Mouse (Mus musculus): ENCODE measurements around the gene Car6. TPM values are rescaled to one million over a fixed set of nuclear protein-coding genes. Genes with fewer than 3 reads are reported as not detected.

Gene Car6
- polyA plus RNA-seq, 1 experiment from 2014 or later, result 0.23 TPM

GRCm38 (mm10) chr4:150226818-150227688, 25.9 kb upstream of the Car6 start:
- no peak overlapping the region for H3K4me2 ChIP-seq (replicated peaks)
- ATAC-seq (ENCODE audit: insufficient number of reproducible peaks, insufficient read depth, low FRiP score, low TSS enrichment), result no peak
- H3K27ac ChIP-seq, result no peak overlapping the region
- WGBS, result 51% methylated on average over 7 of the region's 7 CpGs
- H3K4me1 ChIP-seq, result peaks cover 29% of the 10 kb centered on the region
- no peaks in the 10 kb centered on the region for H3K9me3 ChIP-seq
- no peak overlapping the region for H3K4me3 ChIP-seq
- no peak overlapping the region for H3K9ac ChIP-seq
- H3K27me3 ChIP-seq, result no peaks in the 10 kb centered on the region
- no peaks in the 10 kb centered on the region for H3K36me3 ChIP-seq

DNA sequence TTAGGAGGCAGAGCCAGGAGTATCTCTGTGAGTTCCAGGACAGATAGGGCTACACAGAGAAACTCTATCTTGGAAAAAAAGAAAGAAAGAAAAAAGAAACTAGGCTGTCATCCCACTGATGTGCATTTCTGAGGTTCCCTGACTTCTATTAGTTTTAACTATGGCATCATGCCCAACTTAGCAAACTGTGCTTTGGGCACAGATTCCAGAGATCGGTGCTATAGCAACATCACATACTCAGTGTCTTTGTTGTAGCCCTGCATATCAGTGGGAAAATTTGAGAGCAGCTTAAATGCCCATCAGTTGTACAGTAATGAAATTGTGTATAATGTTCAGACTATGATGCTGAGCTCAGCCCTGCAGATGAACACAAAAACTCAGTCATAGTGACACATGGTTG, 24.6 kb upstream of the Car6 start:
- no peaks in the 10 kb centered on the region for H3K36me3 ChIP-seq
- no peak overlapping the region for H3K27ac ChIP-seq
- no peaks in the 10 kb centered on the region for H3K27me3 ChIP-seq
- H3K4me1 ChIP-seq, result peaks cover 24% of the 10 kb centered on the region
- H3K4me3 ChIP-seq, result no peak overlapping the region
- H3K4me2 ChIP-seq (replicated peaks), result no peak overlapping the region
- H3K9ac ChIP-seq, result no peak overlapping the region
- ATAC-seq (ENCODE audit: insufficient number of reproducible peaks, insufficient read depth, low FRiP score, low TSS enrichment), result no peak
- WGBS, result 96% methylated on average over 1 of the region's 1 CpGs
- H3K9me3 ChIP-seq, result no peaks in the 10 kb centered on the region

DNA sequence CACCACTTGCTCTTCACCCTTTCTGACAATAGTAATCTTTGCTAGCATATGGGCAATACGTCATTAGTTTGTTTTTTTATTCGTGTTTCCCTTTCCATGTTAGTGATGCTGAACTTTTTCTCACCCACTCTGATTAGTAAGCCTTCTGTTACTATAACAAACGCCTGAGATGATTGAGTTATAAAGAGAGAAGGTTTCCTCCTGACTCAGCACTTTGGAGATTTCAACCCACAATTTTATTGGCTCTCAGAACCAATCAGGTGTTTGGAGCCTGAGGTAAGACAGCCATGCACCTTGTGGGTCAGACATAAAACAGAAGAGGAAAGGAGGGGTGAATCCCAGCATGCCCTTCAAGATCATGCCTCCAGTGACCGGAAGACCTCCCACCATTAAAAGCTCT, 22.7 kb upstream of the Car6 start:
- no peak for ATAC-seq (ENCODE audit: insufficient number of reproducible peaks, insufficient read depth, low FRiP score, low TSS enrichment)
- Histone ChIP-seq H3K27me3 (no peaks in the 10 kb centered on the region), H3K36me3 (no peaks in the 10 kb centered on the region), H3K9me3 (no peaks in the 10 kb centered on the region), H3K9ac (no peak overlapping the region), H3K4me1 (peaks cover 14% of the 10 kb centered on the region), H3K27ac (no peak overlapping the region), H3K4me3 (no peak overlapping the region), H3K4me2 (replicated peaks) (no peak overlapping the region)
- 87% methylated on average over 4 of the region's 4 CpGs for WGBS

GRCm38 (mm10) chr4:150221017-150221640, 20.0 kb upstream of the Car6 start:
- ATAC-seq (ENCODE audit: insufficient number of reproducible peaks, insufficient read depth, low FRiP score, low TSS enrichment), result no peak
- Histone ChIP-seq H3K9ac (0 out of 2 replicates have a peak overlapping the region, but pooled peaks have one; percentile 11), H3K9me3 (no peaks in the 10 kb centered on the region), H3K4me3 (no peak overlapping the region), H3K27me3 (no peaks in the 10 kb centered on the region), H3K4me1 (peaks cover 10% of the 10 kb centered on the region), H3K36me3 (no peaks in the 10 kb centered on the region), H3K27ac (no peak overlapping the region), H3K4me2 (replicated peaks) (peak overlapping the region; percentile 44)
- 41% methylated on average over 10 of the region's 10 CpGs for WGBS

GRCm38 (mm10) chr4:150220584-150220983, 19.5 kb upstream of the Car6 start:
- no peaks in the 10 kb centered on the region for H3K36me3 ChIP-seq
- H3K9ac ChIP-seq, result 0 out of 2 replicates have a peak overlapping the region, but pooled peaks have one; percentile 11
- no peak overlapping the region for H3K4me3 ChIP-seq
- peaks cover 10% of the 10 kb centered on the region for H3K4me1 ChIP-seq
- no peaks in the 10 kb centered on the region for H3K9me3 ChIP-seq
- no peak overlapping the region for H3K27ac ChIP-seq
- 15% methylated on average over 11 of the region's 11 CpGs for WGBS
- no peak for ATAC-seq (ENCODE audit: insufficient number of reproducible peaks, insufficient read depth, low FRiP score, low TSS enrichment)
- H3K4me2 ChIP-seq (replicated peaks), result peak overlapping the region; percentile 44
- no peaks in the 10 kb centered on the region for H3K27me3 ChIP-seq

DNA sequence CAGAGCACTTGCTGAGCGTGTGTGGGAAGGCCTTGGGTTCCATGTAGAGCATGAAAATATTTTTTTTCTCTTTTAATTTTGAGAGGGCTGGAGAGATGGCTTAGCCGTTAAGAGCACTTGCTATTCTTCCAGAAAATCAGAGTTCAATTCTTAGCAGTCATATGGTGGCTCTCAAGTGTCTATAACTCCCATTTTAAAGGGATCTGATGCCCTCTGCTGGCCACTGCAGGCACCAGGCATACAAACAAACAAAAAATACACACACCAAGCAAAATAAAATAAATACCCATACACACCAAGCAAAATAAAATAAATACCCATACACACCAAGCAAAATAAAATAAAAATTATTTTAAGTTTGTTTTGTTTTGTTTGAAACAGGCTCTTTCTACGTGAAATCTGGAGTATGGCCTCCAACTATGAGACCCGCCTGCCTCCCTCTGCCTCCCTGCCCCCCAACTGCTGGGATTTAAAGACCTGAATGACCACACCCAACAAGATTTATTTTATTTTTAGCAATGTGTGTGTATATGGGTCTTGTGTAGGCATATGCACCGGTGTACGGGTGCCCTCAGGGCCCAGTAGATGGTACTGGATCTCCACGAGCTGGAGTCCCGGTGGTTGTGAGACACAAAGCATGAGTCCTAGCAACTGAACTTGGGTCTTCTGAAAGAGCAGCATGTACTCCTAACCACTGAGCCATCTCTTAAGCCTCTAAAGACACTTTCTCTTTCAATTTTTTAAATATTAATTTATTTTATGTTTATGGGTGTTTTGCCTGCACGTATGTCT, 18.6 kb upstream of the Car6 start:
- ATAC-seq (ENCODE audit: insufficient number of reproducible peaks, insufficient read depth, low FRiP score, low TSS enrichment), result no peak

GRCm38 (mm10) chr4:150217935-150218334, 16.8 kb upstream of the Car6 start:
- H3K4me3 ChIP-seq, result no peak overlapping the region
- peaks cover 6% of the 10 kb centered on the region; the same call in 1 of the 2 replicates for H3K4me1 ChIP-seq
- no peak for ATAC-seq (ENCODE audit: insufficient number of reproducible peaks, insufficient read depth, low FRiP score, low TSS enrichment)
- no peaks in the 10 kb centered on the region for H3K36me3 ChIP-seq
- H3K27ac ChIP-seq, result no peak overlapping the region
- no peak overlapping the region for H3K9ac ChIP-seq
- no peak overlapping the region for H3K4me2 ChIP-seq (replicated peaks)
- no peaks in the 10 kb centered on the region for H3K9me3 ChIP-seq
- H3K27me3 ChIP-seq, result no peaks in the 10 kb centered on the region
- WGBS, result 89% methylated on average over 1 of the region's 1 CpGs

More for the DNA sequence above, 18.6 kb upstream of the Car6 start:
- H3K36me3 ChIP-seq, result no peaks in the 10 kb centered on the region
- H3K27ac ChIP-seq, result no peak overlapping the region
- H3K9me3 ChIP-seq, result no peaks in the 10 kb centered on the region
- no peaks in the 10 kb centered on the region for H3K27me3 ChIP-seq
- H3K9ac ChIP-seq, result no peak overlapping the region
- 68% methylated on average over 9 of the region's 9 CpGs for WGBS
- no peak overlapping the region for H3K4me2 ChIP-seq (replicated peaks)
- peaks cover 5% of the 10 kb centered on the region for H3K4me1 ChIP-seq
- no peak overlapping the region for H3K4me3 ChIP-seq

- WGBS, result 74% methylated on average over 5 of the region's 5 CpGs
- Histone ChIP-seq H3K4me3 (no peak overlapping the region), H3K9me3 (no peaks in the 10 kb centered on the region), H3K27me3 (no peaks in the 10 kb centered on the region), H3K4me2 (replicated peaks) (no peak overlapping the region), H3K9ac (no peak overlapping the region), H3K36me3 (no peaks in the 10 kb centered on the region), H3K27ac (0 out of 2 replicates have a peak overlapping the region, but pooled peaks have one; percentile 23), H3K4me1 (peaks cover 14% of the 10 kb centered on the region; the same call in 1 of the 2 replicates)
- no peak for ATAC-seq (ENCODE audit: insufficient number of reproducible peaks, insufficient read depth, low FRiP score, low TSS enrichment)
These were observed 16.0 kb upstream of the Car6 start for GRCm38 (mm10) chr4:150217042-150217554.

DNA sequence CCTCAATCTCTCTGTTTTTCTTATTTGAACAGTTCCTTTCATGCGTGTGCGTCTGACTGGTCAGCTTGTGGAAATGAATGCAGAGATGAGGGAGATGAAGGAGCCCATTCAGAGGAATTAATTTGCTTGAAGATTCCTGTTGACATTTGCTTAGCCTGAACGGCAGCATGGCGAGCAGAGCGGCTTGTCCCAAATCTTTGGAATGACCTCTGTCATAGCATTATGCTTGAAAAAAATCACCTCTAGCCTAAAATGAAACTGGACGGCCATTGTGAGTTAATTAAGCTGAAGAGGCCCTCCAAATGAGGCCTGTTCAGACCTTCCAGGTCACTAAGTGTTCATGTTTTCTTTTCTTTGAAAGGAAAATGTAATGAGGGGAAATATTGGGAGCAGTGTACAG, 15.3 kb upstream of the Car6 start:
- no peaks in the 10 kb centered on the region for H3K27me3 ChIP-seq
- ATAC-seq (ENCODE audit: insufficient number of reproducible peaks, insufficient read depth, low FRiP score, low TSS enrichment), result no peak
- no peaks in the 10 kb centered on the region for H3K36me3 ChIP-seq
- H3K27ac ChIP-seq, result no peak overlapping the region
- H3K9me3 ChIP-seq, result no peaks in the 10 kb centered on the region
- WGBS, result 63% methylated on average over 6 of the region's 6 CpGs
- no peak overlapping the region for H3K4me3 ChIP-seq
- peaks cover 15% of the 10 kb centered on the region; the same call in 1 of the 2 replicates for H3K4me1 ChIP-seq
- H3K9ac ChIP-seq, result no peak overlapping the region
- H3K4me2 ChIP-seq (replicated peaks), result no peak overlapping the region

DNA sequence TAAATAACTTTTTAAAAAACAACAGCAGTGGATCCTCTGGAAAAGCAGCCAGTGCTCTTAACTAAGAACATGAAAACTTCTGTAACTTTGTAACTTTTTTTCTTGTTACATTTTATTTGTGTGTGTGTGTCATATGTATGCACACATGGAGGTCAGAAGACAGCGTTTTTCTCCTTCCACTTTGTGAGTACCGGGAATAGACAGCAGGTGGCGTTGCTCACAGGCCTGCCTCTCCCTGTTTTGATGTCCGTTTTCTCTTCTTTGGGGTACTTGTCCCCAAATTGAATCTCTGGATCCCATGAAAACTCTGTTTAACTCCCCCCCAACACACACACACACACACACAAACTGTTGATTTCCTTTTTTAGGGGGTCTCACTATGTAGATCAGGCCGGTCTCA, 12.8 kb upstream of the Car6 start:
- Histone ChIP-seq H3K36me3 (no peaks in the 10 kb centered on the region), H3K9me3 (no peaks in the 10 kb centered on the region), H3K4me2 (replicated peaks) (no peak overlapping the region), H3K27me3 (no peaks in the 10 kb centered on the region), H3K4me1 (peaks cover 10% of the 10 kb centered on the region; the same call in 1 of the 2 replicates), H3K27ac (no peak overlapping the region), H3K4me3 (no peak overlapping the region), H3K9ac (no peak overlapping the region)
- no peak for ATAC-seq (ENCODE audit: insufficient number of reproducible peaks, insufficient read depth, low FRiP score, low TSS enrichment)
- WGBS, result 36% methylated on average over 5 of the region's 5 CpGs

- 1% methylated on average over 15 of the region's 15 CpGs for WGBS
- peak; percentile 68; the same call in 1 of the 2 replicates for ATAC-seq (ENCODE audit: insufficient number of reproducible peaks, insufficient read depth, low FRiP score, low TSS enrichment)
These were observed 11.4 kb upstream of the Car6 start for GRCm38 (mm10) chr4:150212553-150212971.

More at GRCm38 (mm10) chr4:150212553-150212971, 11.4 kb upstream of the Car6 start:
- no peaks in the 10 kb centered on the region for H3K36me3 ChIP-seq
- H3K4me3 ChIP-seq, result peak overlapping the region; percentile 26
- H3K9me3 ChIP-seq, result no peaks in the 10 kb centered on the region
- no peak overlapping the region for H3K27ac ChIP-seq
- peak overlapping the region; percentile 30; the same call in 1 of the 2 replicates for H3K9ac ChIP-seq
- H3K4me2 ChIP-seq (replicated peaks), result peak overlapping the region; percentile 50
- H3K27me3 ChIP-seq, result no peaks in the 10 kb centered on the region
- H3K4me1 ChIP-seq, result peaks cover 10% of the 10 kb centered on the region; the same call in 1 of the 2 replicates

Data from embryonic facial prominence, embryonic 12.5 days (tissue).